Mouse (Mus musculus): ENCODE data around the gene Lelp1. TPM values are rescaled to one million over a fixed set of nuclear protein-coding genes. Genes with fewer than 3 reads are reported as not detected.

The Lelp1 gene
- polyA plus RNA-seq (2015; fragmentation: Nextera tagmentation; extraction: Ambion mirVana): not detected in 2 replicates

- H3K4me2 ChIP-seq: no peak within 1 kb of the TSS
- no peak within 1 kb of the TSS for H3K4me3 ChIP-seq
- no peaks in the 10 kb centered on the region for H3K4me1 ChIP-seq
- WGBS: 52% methylated on average over 1 of the region's 1 CpGs
- H3K36me3 ChIP-seq: no peaks in the 10 kb centered on the region
- no peak for ATAC-seq (ENCODE audit: borderline replicate concordance, extremely low read depth, low FRiP score, low TSS enrichment)
- H3K27ac ChIP-seq: no peak within 1 kb of the TSS
- H3K9me3 ChIP-seq: no peaks in the 10 kb centered on the region
- H3K27me3 ChIP-seq: no peaks in the 10 kb centered on the region
- no peak within 1 kb of the TSS for H3K9ac ChIP-seq
These were observed at the start of gene Lelp1 for GRCm38 (mm10) chr3:92142644-92143043. Lelp1 (minus strand) TSS chr3:92142744.

- no peak overlapping the region for H3K4me3 ChIP-seq
- H3K27ac ChIP-seq: no peak overlapping the region
- WGBS: 67% methylated on average over 1 of the region's 1 CpGs
- H3K9me3 ChIP-seq: no peaks in the 10 kb centered on the region
- no peaks in the 10 kb centered on the region for H3K27me3 ChIP-seq
- H3K9ac ChIP-seq: no peak overlapping the region
- no peak for ATAC-seq (ENCODE audit: borderline replicate concordance, extremely low read depth, low FRiP score, low TSS enrichment)
- no peaks in the 10 kb centered on the region for H3K4me1 ChIP-seq
- no peaks in the 10 kb centered on the region for H3K36me3 ChIP-seq
- H3K4me2 ChIP-seq: no peak overlapping the region
These were observed 34.3 kb upstream of the Lelp1 start for GRCm38 (mm10) chr3:92176880-92177279.

- no peak for ATAC-seq (ENCODE audit: borderline replicate concordance, extremely low read depth, low FRiP score, low TSS enrichment)
These were observed 27.3 kb upstream of the Lelp1 start for GRCm38 (mm10) chr3:92169847-92170246.

GRCm38 (mm10) chr3:92153322-92153721, 10.8 kb upstream of the Lelp1 start:
- no peak for ATAC-seq (ENCODE audit: borderline replicate concordance, extremely low read depth, low FRiP score, low TSS enrichment)
- no peak overlapping the region for H3K4me3 ChIP-seq
- H3K4me1 ChIP-seq: no peaks in the 10 kb centered on the region
- no peaks in the 10 kb centered on the region for H3K27me3 ChIP-seq
- no peak overlapping the region for H3K9ac ChIP-seq
- no peak overlapping the region for H3K27ac ChIP-seq
- no peaks in the 10 kb centered on the region for H3K9me3 ChIP-seq
- H3K4me2 ChIP-seq: no peak overlapping the region
- no peaks in the 10 kb centered on the region for H3K36me3 ChIP-seq

More at GRCm38 (mm10) chr3:92169847-92170246, 27.3 kb upstream of the Lelp1 start:
- H3K27ac ChIP-seq: no peak overlapping the region
- H3K4me2 ChIP-seq: no peak overlapping the region
- WGBS: 78% methylated on average over 3 of the region's 3 CpGs
- no peaks in the 10 kb centered on the region for H3K4me1 ChIP-seq
- H3K9me3 ChIP-seq: no peaks in the 10 kb centered on the region
- H3K27me3 ChIP-seq: no peaks in the 10 kb centered on the region
- H3K4me3 ChIP-seq: no peak overlapping the region
- no peaks in the 10 kb centered on the region for H3K36me3 ChIP-seq
- no peak overlapping the region for H3K9ac ChIP-seq

GRCm38 (mm10) chr3:92150631-92151277, 8.2 kb upstream of the Lelp1 start:
- peak; percentile 59; the same call in 1 of the 2 replicates for ATAC-seq (ENCODE audit: borderline replicate concordance, extremely low read depth, low FRiP score, low TSS enrichment)
- Histone ChIP-seq H3K27me3 (no peaks in the 10 kb centered on the region), H3K9me3 (no peaks in the 10 kb centered on the region), H3K36me3 (no peaks in the 10 kb centered on the region), H3K4me2 (no peak overlapping the region), H3K27ac (no peak overlapping the region), H3K4me1 (no peaks in the 10 kb centered on the region), H3K4me3 (no peak overlapping the region), H3K9ac (no peak overlapping the region)
- WGBS: 20% methylated on average over 8 of the region's 8 CpGs

GRCm38 (mm10) chr3:92147913-92148312, 5.4 kb upstream of the Lelp1 start:
- no peak overlapping the region for H3K4me3 ChIP-seq
- H3K27me3 ChIP-seq: no peaks in the 10 kb centered on the region
- H3K4me1 ChIP-seq: no peaks in the 10 kb centered on the region
- H3K9me3 ChIP-seq: no peaks in the 10 kb centered on the region
- 62% methylated on average over 5 of the region's 5 CpGs for WGBS
- H3K27ac ChIP-seq: no peak overlapping the region
- H3K4me2 ChIP-seq: no peak overlapping the region
- no peak overlapping the region for H3K9ac ChIP-seq
- ATAC-seq (ENCODE audit: borderline replicate concordance, extremely low read depth, low FRiP score, low TSS enrichment): no peak
- H3K36me3 ChIP-seq: no peaks in the 10 kb centered on the region

- no peaks in the 10 kb centered on the region for H3K27me3 ChIP-seq
- H3K9me3 ChIP-seq: no peaks in the 10 kb centered on the region
- H3K9ac ChIP-seq: no peak overlapping the region
- H3K4me3 ChIP-seq: no peak overlapping the region
- no peak for ATAC-seq (ENCODE audit: borderline replicate concordance, extremely low read depth, low FRiP score, low TSS enrichment)
- 23% methylated on average over 2 of the region's 2 CpGs for WGBS
- no peaks in the 10 kb centered on the region for H3K36me3 ChIP-seq
- no peaks in the 10 kb centered on the region for H3K4me1 ChIP-seq
- H3K27ac ChIP-seq: no peak overlapping the region
- no peak overlapping the region for H3K4me2 ChIP-seq
These were observed 4.9 kb upstream of the Lelp1 start for GRCm38 (mm10) chr3:92147420-92147819.

GRCm38 (mm10) chr3:92123847-92124246, 18.7 kb downstream of the Lelp1 start, which contains the start of gene Prr9:
Prr9 (minus strand) TSS chr3:92123947.
- Histone ChIP-seq H3K4me1 (no peaks in the 10 kb centered on the region), H3K9me3 (no peaks in the 10 kb centered on the region), H3K27ac (no peak within 1 kb of the TSS), H3K27me3 (no peaks in the 10 kb centered on the region), H3K4me2 (no peak within 1 kb of the TSS), H3K4me3 (no peak within 1 kb of the TSS), H3K36me3 (no peaks in the 10 kb centered on the region), H3K9ac (no peak within 1 kb of the TSS)
- WGBS: 83% methylated on average over 5 of the region's 5 CpGs
- ATAC-seq (ENCODE audit: borderline replicate concordance, extremely low read depth, low FRiP score, low TSS enrichment): no peak

- no peak for ATAC-seq (ENCODE audit: borderline replicate concordance, extremely low read depth, low FRiP score, low TSS enrichment)
- H3K27ac ChIP-seq: no peak overlapping the region
- 79% methylated on average over 3 of the region's 3 CpGs for WGBS
These were observed 21.6 kb downstream of the Lelp1 start for GRCm38 (mm10) chr3:92120902-92121301.

GRCm38 (mm10) chr3:92117930-92118329, 24.6 kb downstream of the Lelp1 start:
- ATAC-seq (ENCODE audit: borderline replicate concordance, extremely low read depth, low FRiP score, low TSS enrichment): no peak

More at GRCm38 (mm10) chr3:92120902-92121301, 21.6 kb downstream of the Lelp1 start:
- no peak overlapping the region for H3K9ac ChIP-seq
- no peaks in the 10 kb centered on the region for H3K4me1 ChIP-seq
- H3K4me3 ChIP-seq: no peak overlapping the region
- no peak overlapping the region for H3K4me2 ChIP-seq
- H3K9me3 ChIP-seq: no peaks in the 10 kb centered on the region
- no peaks in the 10 kb centered on the region for H3K36me3 ChIP-seq
- H3K27me3 ChIP-seq: no peaks in the 10 kb centered on the region

GRCm38 (mm10) chr3:92111526-92111925, 31.0 kb downstream of the Lelp1 start:
- Histone ChIP-seq H3K4me1 (no peaks in the 10 kb centered on the region), H3K4me3 (no peak overlapping the region), H3K36me3 (no peaks in the 10 kb centered on the region), H3K4me2 (no peak overlapping the region), H3K9ac (no peak overlapping the region), H3K27me3 (no peaks in the 10 kb centered on the region), H3K9me3 (no peaks in the 10 kb centered on the region), H3K27ac (no peak overlapping the region)
- ATAC-seq (ENCODE audit: borderline replicate concordance, extremely low read depth, low FRiP score, low TSS enrichment): no peak

More at GRCm38 (mm10) chr3:92117930-92118329, 24.6 kb downstream of the Lelp1 start:
- Histone ChIP-seq H3K27ac (no peak overlapping the region), H3K9me3 (no peaks in the 10 kb centered on the region), H3K4me1 (no peaks in the 10 kb centered on the region), H3K4me3 (no peak overlapping the region), H3K4me2 (no peak overlapping the region), H3K36me3 (no peaks in the 10 kb centered on the region), H3K27me3 (no peaks in the 10 kb centered on the region), H3K9ac (no peak overlapping the region)
- 30% methylated on average over 3 of the region's 3 CpGs for WGBS

- Histone ChIP-seq H3K9me3 (no peaks in the 10 kb centered on the region), H3K27me3 (no peaks in the 10 kb centered on the region), H3K4me1 (no peaks in the 10 kb centered on the region), H3K4me2 (no peak overlapping the region), H3K36me3 (no peaks in the 10 kb centered on the region), H3K4me3 (no peak overlapping the region), H3K27ac (no peak overlapping the region), H3K9ac (no peak overlapping the region)
- ATAC-seq (ENCODE audit: borderline replicate concordance, extremely low read depth, low FRiP score, low TSS enrichment): no peak
These were observed 31.8 kb downstream of the Lelp1 start for GRCm38 (mm10) chr3:92110790-92111189.

GRCm38 (mm10) chr3:92106582-92106981, 36.0 kb downstream of the Lelp1 start:
- no peaks in the 10 kb centered on the region for H3K27me3 ChIP-seq
- no peak overlapping the region for H3K4me3 ChIP-seq
- no peaks in the 10 kb centered on the region for H3K36me3 ChIP-seq
- no peaks in the 10 kb centered on the region for H3K4me1 ChIP-seq
- no peak overlapping the region for H3K4me2 ChIP-seq
- 9% methylated on average over 6 of the region's 6 CpGs for WGBS
- H3K27ac ChIP-seq: no peak overlapping the region
- no peak for ATAC-seq (ENCODE audit: borderline replicate concordance, extremely low read depth, low FRiP score, low TSS enrichment)
- no peak overlapping the region for H3K9ac ChIP-seq
- H3K9me3 ChIP-seq: no peaks in the 10 kb centered on the region
